Mouse (Mus musculus) hematopoietic stem cell, adult 5-6 weeks (primary cell): ENCODE measurements at regions not wholly inside any gene's neighbourhood (a gene's known extent, or its start where the extent isn't known, plus 50 kb on each side); places are given as distances from the start of the nearest gene placed in this dataset.

Source experiments
- ATAC-seq, 2 experiments: fragments of 125-278 bp in 1 of 2; replicated peaks in 1 of 2; 2 replicates each; pipeline ENCODE4 v1.8.0; 2016 to 2017; ENCODE audit warnings: inconsistent platforms in 2 of 2, mild to moderate bottlenecking in 2 of 2, moderate number of reproducible peaks in 2 of 2, low read depth in 1 of 2, moderate TSS enrichment in 1 of 2; ENCODE audit not compliant: low FRiP score in 2 of 2, poor library complexity in 2 of 2, severe bottlenecking in 2 of 2, insufficient read depth in 1 of 2, low TSS enrichment in 1 of 2

DNA sequence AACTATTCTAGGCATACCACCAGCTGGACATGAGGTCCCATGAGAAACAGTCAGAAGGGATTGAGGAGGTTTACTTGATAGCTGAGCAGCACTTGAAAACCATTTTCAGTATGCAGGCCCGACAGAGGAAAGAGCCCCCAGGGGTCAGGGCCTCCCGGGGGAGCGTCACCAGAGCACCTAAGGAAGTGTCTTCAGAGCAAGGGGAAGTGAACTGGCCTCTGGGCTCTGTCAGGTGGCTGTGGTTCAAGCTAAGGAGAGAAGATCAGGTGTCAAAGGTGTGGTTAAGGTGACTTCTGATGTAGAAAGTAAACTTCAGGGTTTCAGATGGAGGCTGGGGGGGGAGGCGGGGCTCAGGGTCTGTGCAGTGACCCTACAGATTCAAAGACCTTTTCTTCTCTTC, 57.3 kb downstream of the Bhlhe40 start:
- ATAC-seq, result peak; percentile 30 to 62; a peak in 3 of 4 replicates

DNA sequence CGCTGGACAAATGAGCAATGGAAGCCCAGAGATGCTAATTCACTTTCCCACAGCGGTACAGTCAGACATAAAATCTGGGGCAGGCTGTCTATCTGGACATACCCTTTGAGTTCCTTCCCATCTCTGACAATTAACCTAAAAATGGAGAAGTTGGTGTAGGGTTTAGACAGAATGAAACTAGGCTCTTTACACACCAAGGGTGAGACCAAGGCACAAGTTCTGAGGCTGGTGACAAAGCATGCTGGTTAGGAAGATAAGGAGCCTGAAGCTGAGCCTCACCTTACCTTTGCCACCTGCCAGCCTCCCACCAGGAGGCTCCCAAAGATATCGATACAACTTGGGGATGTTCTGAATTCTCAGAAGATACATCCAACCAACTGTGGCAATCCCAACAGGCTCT, 58.5 kb downstream of the Bhlhe40 start:
- peak; percentile 64 to 77 for ATAC-seq

DNA sequence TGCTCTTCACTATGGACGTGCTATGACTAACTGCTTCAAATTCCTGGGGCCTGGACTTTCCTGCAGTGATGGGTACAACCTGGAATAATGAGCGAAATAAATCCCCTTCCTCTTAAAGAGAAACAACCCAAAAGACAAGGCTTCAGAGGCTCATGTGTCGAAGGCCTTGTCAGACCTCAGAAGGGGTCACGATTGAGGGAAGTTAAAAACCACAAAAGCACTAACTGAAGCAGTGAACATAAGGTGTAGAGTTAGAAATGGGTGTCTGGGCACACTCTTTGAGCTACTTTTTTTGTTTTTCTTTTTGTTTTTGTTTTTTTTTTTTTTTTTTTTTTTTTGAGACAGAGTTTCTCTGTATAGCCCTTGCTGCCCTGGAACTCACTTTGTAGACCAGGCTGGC, 59.5 kb downstream of the Bhlhe40 start:
- ATAC-seq, result peak; percentile 57 to 65; a peak in 3 of 4 replicates

DNA sequence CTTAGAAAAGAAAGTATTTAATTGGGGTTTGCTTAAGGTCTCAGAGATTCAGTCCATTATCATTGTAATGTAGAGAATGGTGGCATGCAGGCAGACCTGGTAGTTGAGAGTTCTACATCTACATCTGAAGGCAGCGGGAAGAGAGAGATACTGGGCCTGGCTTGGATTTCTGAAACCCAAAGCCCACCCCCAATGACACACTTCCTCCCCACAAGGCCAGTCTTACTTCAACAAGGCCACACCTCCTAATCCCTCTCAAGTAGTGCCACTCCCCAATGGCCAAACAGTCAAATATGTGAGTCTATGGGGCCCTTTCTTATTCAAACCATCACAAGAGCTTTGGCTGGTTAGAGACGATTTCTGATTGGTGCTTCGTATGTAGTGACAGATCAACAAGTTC, 60.5 kb downstream of the Bhlhe40 start:
- no peak for ATAC-seq

- no peak for ATAC-seq
Observed at GRCm38 (mm10) chr6:108721557-108721956, 61.1 kb downstream of the Bhlhe40 start.

GRCm38 (mm10) chr6:108723236-108723635, 59.7 kb upstream of the Arl8b start:
- ATAC-seq, result no peak

DNA sequence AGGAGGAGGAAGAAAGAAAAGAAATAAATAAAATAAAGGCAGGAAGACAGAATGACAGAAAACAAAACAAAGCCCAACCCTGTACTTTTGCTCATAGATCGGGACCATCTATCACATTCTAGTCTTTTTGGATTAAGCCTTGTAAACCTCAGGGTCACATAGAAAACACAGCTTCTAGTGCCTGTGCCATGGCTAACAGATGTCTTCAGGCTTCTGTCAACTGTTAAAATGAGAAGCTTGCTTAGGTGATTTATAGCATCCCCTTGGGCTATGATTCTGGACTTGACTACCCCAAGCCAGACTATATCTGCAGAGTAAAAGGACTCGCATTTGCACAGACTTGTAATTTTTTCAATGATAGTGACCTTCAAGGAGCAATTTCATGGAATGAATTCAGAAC, 59.1 kb upstream of the Arl8b start:
- ATAC-seq, result no peak

DNA sequence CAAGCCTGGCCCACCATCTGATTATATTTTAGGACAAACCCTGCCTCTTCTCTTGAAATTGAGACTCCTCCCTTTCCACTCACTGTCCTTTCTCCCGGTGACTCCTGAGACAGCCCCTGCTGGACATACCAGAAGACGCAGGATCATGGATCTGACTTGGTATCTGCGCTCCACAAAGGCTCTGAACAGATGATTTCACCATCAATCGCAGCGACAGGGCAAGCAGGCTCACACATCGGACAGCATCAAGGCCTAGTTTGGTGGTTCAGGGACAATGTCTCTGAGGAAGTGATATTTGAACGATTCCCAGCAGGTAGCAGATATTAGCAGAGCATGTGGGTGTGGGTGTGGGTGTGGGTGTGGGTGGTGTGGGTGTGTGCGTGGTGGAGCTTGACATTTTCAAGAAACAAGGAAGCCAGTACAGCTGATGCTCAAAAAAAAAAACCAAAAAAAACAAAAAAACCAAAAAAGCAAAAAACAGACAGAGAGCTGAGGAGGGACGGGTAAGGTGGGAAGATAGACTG, 51.7 kb upstream of the Arl8b start:
- no peak for ATAC-seq
